Mouse (Mus musculus) neural tube, embryonic 15.5 days (tissue): ENCODE measurements at regions not wholly inside any gene's neighbourhood (a gene's known extent, or its start where the extent isn't known, plus 50 kb on each side); places are given as distances from the start of the nearest gene placed in this dataset.

Experiments used
- ATAC-seq: fragments of 200-750 bp; cut with Nextera tagmentation; 2 replicates; pipeline ENCODE4 v1.8.0; 2017; ENCODE audit warnings: mild to moderate bottlenecking, moderate TSS enrichment, moderate library complexity; ENCODE audit not compliant: low FRiP score
- H3K27ac ChIP-seq: fragments of 300-500 bp; sonication (generic); replicated peaks from 2 replicates; pipeline ENCODE4 v1.5.1; 2015; ENCODE audit warnings: mild to moderate bottlenecking, inconsistent platforms
- H3K27me3 ChIP-seq: fragments of 300-500 bp; sonication (generic); replicated peaks from 2 replicates; pipeline ENCODE4 v1.6.1; 2015; ENCODE audit warnings: inconsistent platforms
- H3K36me3 ChIP-seq: fragments of 300-500 bp; sonication (generic); 2 replicates; pipeline ENCODE4 v1.6.1; 2015; ENCODE audit warnings: inconsistent platforms
- H3K4me1 ChIP-seq: fragments of 300-500 bp; sonication (generic); 2 replicates; pipeline ENCODE4 v1.6.1; 2015; ENCODE audit warnings: inconsistent platforms
- H3K4me2 ChIP-seq: fragments of 300-500 bp; sonication (generic); 2 replicates; pipeline ENCODE4 v1.6.1; 2015; ENCODE audit warnings: inconsistent platforms, mild to moderate bottlenecking, moderate library complexity
- H3K4me3 ChIP-seq: fragments of 300-500 bp; sonication (generic); replicated peaks from 2 replicates; pipeline ENCODE4 v1.5.1; 2015; ENCODE audit warnings: mild to moderate bottlenecking, inconsistent platforms
- H3K9ac ChIP-seq: fragments of 300-500 bp; sonication (generic); replicated peaks from 2 replicates; pipeline ENCODE4 v1.6.1; 2015; ENCODE audit warnings: mild to moderate bottlenecking, inconsistent platforms
- H3K9me3 ChIP-seq: fragments of 300-500 bp; sonication (generic); replicated peaks from 2 replicates; pipeline ENCODE4 v1.6.1; 2016; ENCODE audit warnings: inconsistent platforms
- WGBS: fragments of 180-500 bp; shearing (Covaris S2); methylation state at CpG from one replicate; pipeline ENCODE4 v1.1.7; 2015; ENCODE audit warnings: mixed read lengths; 5-methylcytosine and 5-hydroxymethylcytosine counted together

- H3K9ac ChIP-seq, result no peak overlapping the region
- no peak overlapping the region for H3K27ac ChIP-seq
- H3K9me3 ChIP-seq, result no peaks in the 10 kb centered on the region
- no peak for ATAC-seq
- H3K36me3 ChIP-seq, result no peaks in the 10 kb centered on the region
- H3K4me1 ChIP-seq, result 0 out of 2 replicates have a peak, but pooled peaks cover 6% of the 10 kb centered on the region
- H3K4me2 ChIP-seq, result no peak overlapping the region
- no peaks in the 10 kb centered on the region for H3K27me3 ChIP-seq
- H3K4me3 ChIP-seq, result no peak overlapping the region
- 60% methylated on average over 9 of the region's 9 CpGs for WGBS
These were observed 124.4 kb upstream of the Chd6 start for GRCm38 (mm10) chr2:161233155-161233741.

- Histone ChIP-seq H3K4me1 (0 out of 2 replicates have a peak, but pooled peaks cover 6% of the 10 kb centered on the region), H3K9ac (no peak overlapping the region), H3K27me3 (no peaks in the 10 kb centered on the region), H3K4me2 (no peak overlapping the region), H3K36me3 (no peaks in the 10 kb centered on the region), H3K9me3 (no peaks in the 10 kb centered on the region), H3K4me3 (no peak overlapping the region), H3K27ac (no peak overlapping the region)
- no peak for ATAC-seq
- 37% methylated on average over 4 of the region's 4 CpGs for WGBS
These were observed 122.5 kb upstream of the Chd6 start for GRCm38 (mm10) chr2:161231405-161231804.

- no peak for ATAC-seq
- no peaks in the 10 kb centered on the region; the same call in 1 of the 2 replicates for H3K27me3 ChIP-seq
- H3K9me3 ChIP-seq, result no peaks in the 10 kb centered on the region
- 0 out of 2 replicates have a peak, but pooled peaks cover 12% of the 10 kb centered on the region for H3K4me1 ChIP-seq
- H3K9ac ChIP-seq, result no peak overlapping the region
- no peak overlapping the region for H3K27ac ChIP-seq
- H3K36me3 ChIP-seq, result no peaks in the 10 kb centered on the region
- WGBS, result 75% methylated on average over 8 of the region's 8 CpGs
- no peak overlapping the region for H3K4me3 ChIP-seq
- H3K4me2 ChIP-seq, result no peak overlapping the region
These were observed 106.9 kb upstream of the Chd6 start for GRCm38 (mm10) chr2:161215736-161216135.

GRCm38 (mm10) chr2:161214681-161215458 is 106.0 kb upstream of the Chd6 start:
- Histone ChIP-seq H3K9ac (no peak overlapping the region), H3K4me1 (0 out of 2 replicates have a peak, but pooled peaks cover 12% of the 10 kb centered on the region), H3K27ac (no peak overlapping the region), H3K9me3 (no peaks in the 10 kb centered on the region), H3K4me2 (no peak overlapping the region), H3K27me3 (no peaks in the 10 kb centered on the region; the same call in 1 of the 2 replicates), H3K36me3 (no peaks in the 10 kb centered on the region), H3K4me3 (no peak overlapping the region)
- WGBS, result 23% methylated on average over 15 of the region's 15 CpGs
- no peak for ATAC-seq

GRCm38 (mm10) chr2:161212322-161212882 is 103.5 kb upstream of the Chd6 start:
- Histone ChIP-seq H3K4me1 (0 out of 2 replicates have a peak, but pooled peaks cover 4% of the 10 kb centered on the region), H3K9me3 (no peaks in the 10 kb centered on the region), H3K27me3 (no peaks in the 10 kb centered on the region; the same call in 1 of the 2 replicates), H3K27ac (no peak overlapping the region), H3K9ac (no peak overlapping the region), H3K4me2 (no peak overlapping the region), H3K4me3 (no peak overlapping the region), H3K36me3 (no peaks in the 10 kb centered on the region)
- no peak for ATAC-seq
- 86% methylated on average over 13 of the region's 13 CpGs for WGBS

GRCm38 (mm10) chr2:161196713-161197372 is 88.0 kb upstream of the Chd6 start:
- ATAC-seq, result no peak
- H3K36me3 ChIP-seq, result no peaks in the 10 kb centered on the region
- H3K4me3 ChIP-seq, result no peak overlapping the region
- H3K9me3 ChIP-seq, result no peaks in the 10 kb centered on the region
- H3K4me1 ChIP-seq, result 0 out of 2 replicates have a peak, but pooled peaks cover 5% of the 10 kb centered on the region
- WGBS, result 82% methylated on average over 7 of the region's 7 CpGs
- no peak overlapping the region for H3K9ac ChIP-seq
- no peak overlapping the region for H3K4me2 ChIP-seq
- H3K27me3 ChIP-seq, result no peaks in the 10 kb centered on the region
- no peak overlapping the region for H3K27ac ChIP-seq

- no peak overlapping the region for H3K4me3 ChIP-seq
- ATAC-seq, result no peak
- H3K27me3 ChIP-seq, result no peaks in the 10 kb centered on the region
- no peak overlapping the region for H3K4me2 ChIP-seq
- no peak overlapping the region for H3K9ac ChIP-seq
- 67% methylated on average over 1 of the region's 1 CpGs for WGBS
- no peaks in the 10 kb centered on the region for H3K9me3 ChIP-seq
- no peaks in the 10 kb centered on the region for H3K4me1 ChIP-seq
- H3K27ac ChIP-seq, result no peak overlapping the region
- no peaks in the 10 kb centered on the region for H3K36me3 ChIP-seq
These were observed 78.6 kb upstream of the Chd6 start for GRCm38 (mm10) chr2:161187516-161187915.

- Histone ChIP-seq H3K4me1 (no peaks in the 10 kb centered on the region), H3K4me2 (no peak overlapping the region), H3K9ac (no peak overlapping the region), H3K27ac (no peak overlapping the region), H3K4me3 (no peak overlapping the region), H3K9me3 (no peaks in the 10 kb centered on the region), H3K27me3 (no peaks in the 10 kb centered on the region), H3K36me3 (no peaks in the 10 kb centered on the region)
- no peak for ATAC-seq
These were observed 76.2 kb upstream of the Chd6 start for GRCm38 (mm10) chr2:161185122-161185521.

- Histone ChIP-seq H3K9ac (peak overlapping the region; percentile 47), H3K36me3 (no peaks in the 10 kb centered on the region), H3K27ac (peak overlapping the region; percentile 81), H3K4me3 (peak overlapping the region; percentile 51), H3K4me1 (peaks cover 11% of the 10 kb centered on the region; the same call in 1 of the 2 replicates), H3K27me3 (no peaks in the 10 kb centered on the region), H3K9me3 (no peaks in the 10 kb centered on the region), H3K4me2 (peak overlapping the region; percentile 65)
- 2% methylated on average over 20 of the region's 20 CpGs for WGBS
- ATAC-seq, result peak; percentile 88
These were observed 68.6 kb upstream of the Chd6 start for GRCm38 (mm10) chr2:161177355-161178021.

- no peak overlapping the region for H3K4me2 ChIP-seq
- no peaks in the 10 kb centered on the region for H3K9me3 ChIP-seq
- WGBS, result 16% methylated on average over 3 of the region's 3 CpGs
- no peak overlapping the region for H3K4me3 ChIP-seq
- H3K27me3 ChIP-seq, result no peaks in the 10 kb centered on the region
- H3K27ac ChIP-seq, result no peak overlapping the region
- no peaks in the 10 kb centered on the region for H3K36me3 ChIP-seq
- no peak for ATAC-seq
- H3K4me1 ChIP-seq, result peaks cover 5% of the 10 kb centered on the region
- no peak overlapping the region for H3K9ac ChIP-seq
These were observed 57.8 kb upstream of the Chd6 start for GRCm38 (mm10) chr2:161166681-161167080.

GRCm38 (mm10) chr2:161165495-161165894 is 56.6 kb upstream of the Chd6 start:
- 71% methylated on average over 3 of the region's 3 CpGs for WGBS
- Histone ChIP-seq H3K4me1 (peaks cover 5% of the 10 kb centered on the region), H3K4me3 (no peak overlapping the region), H3K36me3 (no peaks in the 10 kb centered on the region), H3K4me2 (no peak overlapping the region), H3K9ac (no peak overlapping the region), H3K9me3 (no peaks in the 10 kb centered on the region), H3K27ac (no peak overlapping the region), H3K27me3 (no peaks in the 10 kb centered on the region)
- no peak for ATAC-seq
